Mouse (Mus musculus) midbrain, embryonic 10.5 days (tissue): ENCODE measurements around the gene Misp. TPM values are rescaled to one million over a fixed set of nuclear protein-coding genes. Genes with fewer than 3 reads are reported as not detected.

Experiments
- DNase-seq: peaks from one replicate; pipeline ENCODE4 v3.0.0-alpha.2; 2017; ENCODE audit warnings: low spot score
- H3K27ac ChIP-seq: fragments of 300-500 bp; sonication (generic); replicated peaks from 2 replicates; pipeline ENCODE4 v1.5.1; 2016; ENCODE audit warnings: mild to moderate bottlenecking
- H3K27me3 ChIP-seq: fragments of 300-500 bp; sonication (generic); 2 replicates; pipeline ENCODE4 v1.6.1; 2016; ENCODE audit warnings: low read depth, mild to moderate bottlenecking; ENCODE audit not compliant: poor library complexity, severe bottlenecking
- H3K36me3 ChIP-seq: fragments of 300-500 bp; sonication (generic); 2 replicates; pipeline ENCODE4 v1.6.1; 2016; ENCODE audit warnings: mild to moderate bottlenecking, moderate library complexity
- H3K4me1 ChIP-seq: fragments of 300-500 bp; sonication (generic); 2 replicates; pipeline ENCODE4 v1.6.1; 2016
- H3K4me3 ChIP-seq: fragments of 300-500 bp; sonication (generic); 2 replicates; pipeline ENCODE4 v1.5.1; 2016; ENCODE audit warnings: mild to moderate bottlenecking, moderate library complexity
- H3K9me3 ChIP-seq: fragments of 300-500 bp; sonication (generic); replicated peaks from 2 replicates; pipeline ENCODE4 v1.6.1; 2016; ENCODE audit warnings: mild to moderate bottlenecking
- WGBS: fragments of 180-500 bp; shearing (Covaris S2); methylation state at CpG from one replicate; pipeline ENCODE4 v1.1.7; 2016; 5-methylcytosine and 5-hydroxymethylcytosine counted together
- polyA plus RNA-seq: library from polyadenylated mRNA; unstranded; fragments of >200 nt; fragmentation: Nextera tagmentation; extraction: Ambion mirVana; gene quantifications from 2 replicates; pipeline ENCODE4 v1.2.1, GENCODE M21; 2016

The Misp gene
- polyA plus RNA-seq = 0.46 and 0.67 TPM in 2 replicates

GRCm38 (mm10) chr10:79820782-79821181 is at the start of gene Misp:
Gene Misp, plus strand, starts transcription at chr10:79820989.
- H3K27me3 ChIP-seq = no peaks in the 10 kb centered on the region
- H3K4me1 ChIP-seq = peaks cover 26% of the 10 kb centered on the region
- DNase-seq = no peak
- H3K36me3 ChIP-seq = peaks cover 44% of the 10 kb centered on the region
- 69% methylated on average over 11 of the region's 11 CpGs for WGBS
- no peak within 1 kb of the TSS for H3K27ac ChIP-seq
- no peaks in the 10 kb centered on the region for H3K9me3 ChIP-seq
- H3K4me3 ChIP-seq = no peak within 1 kb of the TSS

- DNase-seq = no peak
- Histone ChIP-seq H3K27ac (no peak overlapping the region), H3K9me3 (peaks cover 11% of the 10 kb centered on the region), H3K36me3 (no peaks in the 10 kb centered on the region), H3K4me1 (peaks cover 22% of the 10 kb centered on the region), H3K27me3 (peaks cover 25% of the 10 kb centered on the region), H3K4me3 (no peak overlapping the region)
- WGBS = 94% methylated on average over 3 of the region's 3 CpGs
These were observed 48.5 kb upstream of the Misp start for GRCm38 (mm10) chr10:79772320-79772719.

GRCm38 (mm10) chr10:79773208-79773607 is 47.6 kb upstream of the Misp start:
- H3K36me3 ChIP-seq = no peaks in the 10 kb centered on the region
- DNase-seq = no peak
- H3K27ac ChIP-seq = no peak overlapping the region
- H3K27me3 ChIP-seq = peaks cover 34% of the 10 kb centered on the region
- peaks cover 11% of the 10 kb centered on the region for H3K9me3 ChIP-seq
- 86% methylated on average over 2 of the region's 2 CpGs for WGBS
- H3K4me1 ChIP-seq = peaks cover 22% of the 10 kb centered on the region
- H3K4me3 ChIP-seq = no peak overlapping the region

- no peak overlapping the region for H3K4me3 ChIP-seq
- H3K27ac ChIP-seq = no peak overlapping the region
- H3K9me3 ChIP-seq = peaks cover 11% of the 10 kb centered on the region
- no peaks in the 10 kb centered on the region for H3K36me3 ChIP-seq
- DNase-seq = no peak
- peaks cover 49% of the 10 kb centered on the region for H3K27me3 ChIP-seq
- 78% methylated on average over 5 of the region's 5 CpGs for WGBS
- peaks cover 28% of the 10 kb centered on the region for H3K4me1 ChIP-seq
These were observed 46.1 kb upstream of the Misp start for GRCm38 (mm10) chr10:79774486-79775279.

GRCm38 (mm10) chr10:79777103-79777531 is 43.7 kb upstream of the Misp start, which contains the start of gene Fstl3:
Gene Fstl3, plus strand, starts transcription at chr10:79777272.
- H3K9me3 ChIP-seq = peaks cover 11% of the 10 kb centered on the region
- H3K4me1 ChIP-seq = peaks cover 48% of the 10 kb centered on the region
- H3K27me3 ChIP-seq = peaks cover 62% of the 10 kb centered on the region
- DNase-seq = peak; percentile 44
- peak within 1 kb of the TSS; percentile 51 for H3K4me3 ChIP-seq
- no peaks in the 10 kb centered on the region for H3K36me3 ChIP-seq
- WGBS = 1% methylated on average over 39 of the region's 39 CpGs
- peak within 1 kb of the TSS; percentile 68; the same call in 1 of the 2 replicates for H3K27ac ChIP-seq

GRCm38 (mm10) chr10:79778006-79778405 is 42.8 kb upstream of the Misp start:
- H3K27me3 ChIP-seq = peaks cover 71% of the 10 kb centered on the region
- peaks cover 48% of the 10 kb centered on the region for H3K4me1 ChIP-seq
- 0 out of 2 replicates have a peak overlapping the region, but pooled peaks have one; percentile 13 for H3K27ac ChIP-seq
- no peak for DNase-seq
- WGBS = 28% methylated on average over 15 of the region's 15 CpGs
- peaks cover 7% of the 10 kb centered on the region for H3K9me3 ChIP-seq
- H3K4me3 ChIP-seq = 0 out of 2 replicates have a peak overlapping the region, but pooled peaks have one; percentile 5
- no peaks in the 10 kb centered on the region for H3K36me3 ChIP-seq

GRCm38 (mm10) chr10:79779193-79779592 is 41.6 kb upstream of the Misp start:
- WGBS = 19% methylated on average over 2 of the region's 2 CpGs
- peak overlapping the region; percentile 56; the same call in 1 of the 2 replicates for H3K4me3 ChIP-seq
- peaks cover 48% of the 10 kb centered on the region for H3K4me1 ChIP-seq
- H3K9me3 ChIP-seq = peaks cover 7% of the 10 kb centered on the region
- peaks cover 80% of the 10 kb centered on the region for H3K27me3 ChIP-seq
- no peak overlapping the region for H3K27ac ChIP-seq
- H3K36me3 ChIP-seq = no peaks in the 10 kb centered on the region
- DNase-seq = no peak

GRCm38 (mm10) chr10:79779784-79780663 is 40.8 kb upstream of the Misp start:
- peak overlapping the region; percentile 46; the same call in 1 of the 2 replicates for H3K27ac ChIP-seq
- peak; percentile 97 for DNase-seq
- peaks cover 51% of the 10 kb centered on the region for H3K4me1 ChIP-seq
- no peaks in the 10 kb centered on the region for H3K36me3 ChIP-seq
- peak overlapping the region; percentile 56 for H3K4me3 ChIP-seq
- 2% methylated on average over 55 of the region's 55 CpGs for WGBS
- H3K9me3 ChIP-seq = peaks cover 5% of the 10 kb centered on the region
- H3K27me3 ChIP-seq = peaks cover 88% of the 10 kb centered on the region

GRCm38 (mm10) chr10:79780664-79781015 is 40.1 kb upstream of the Misp start:
- Histone ChIP-seq H3K27me3 (peaks cover 91% of the 10 kb centered on the region), H3K27ac (peak overlapping the region; percentile 46; the same call in 1 of the 2 replicates), H3K4me1 (peaks cover 51% of the 10 kb centered on the region), H3K36me3 (no peaks in the 10 kb centered on the region), H3K9me3 (no peaks in the 10 kb centered on the region; the same call in 1 of the 2 replicates), H3K4me3 (peak overlapping the region; percentile 56)
- WGBS = under 1% methylated on average over 13 of the region's 13 CpGs
- DNase-seq = no peak

GRCm38 (mm10) chr10:79781139-79781538 is 39.6 kb upstream of the Misp start:
- H3K36me3 ChIP-seq = no peaks in the 10 kb centered on the region
- H3K27me3 ChIP-seq = peaks cover 86% of the 10 kb centered on the region
- H3K4me1 ChIP-seq = peaks cover 51% of the 10 kb centered on the region
- H3K27ac ChIP-seq = no peak overlapping the region
- whole genome bisulfite sequencing = 33% methylated on average over 21 of the region's 21 CpGs
- H3K4me3 ChIP-seq = peak overlapping the region; percentile 56
- DNase-seq = no peak
- no peaks in the 10 kb centered on the region for H3K9me3 ChIP-seq

GRCm38 (mm10) chr10:79781956-79782355 is 38.8 kb upstream of the Misp start:
- no peak for DNase-seq
- Histone ChIP-seq H3K4me3 (no peak overlapping the region), H3K27me3 (peaks cover 78% of the 10 kb centered on the region), H3K4me1 (peaks cover 49% of the 10 kb centered on the region), H3K9me3 (no peaks in the 10 kb centered on the region), H3K36me3 (no peaks in the 10 kb centered on the region), H3K27ac (no peak overlapping the region)
- 62% methylated on average over 5 of the region's 5 CpGs for WGBS

- Histone ChIP-seq H3K36me3 (no peaks in the 10 kb centered on the region), H3K27me3 (peaks cover 73% of the 10 kb centered on the region), H3K4me3 (no peak overlapping the region), H3K9me3 (no peaks in the 10 kb centered on the region), H3K27ac (no peak overlapping the region), H3K4me1 (peaks cover 38% of the 10 kb centered on the region)
- no peak for DNase-seq
- 69% methylated on average over 7 of the region's 7 CpGs for WGBS
These were observed 37.7 kb upstream of the Misp start for GRCm38 (mm10) chr10:79783050-79783449.
